Mouse (Mus musculus) CD4-positive helper T cell, adult 2 months (primary cell): ENCODE data around the gene Lmo4.

Experiments
- DNase-seq: peaks from one replicate; pipeline ENCODE4 v3.0.0-alpha.2; 2012; ENCODE audit warnings: low read depth, missing footprints, low spot score

Lmo4 gene

DNA sequence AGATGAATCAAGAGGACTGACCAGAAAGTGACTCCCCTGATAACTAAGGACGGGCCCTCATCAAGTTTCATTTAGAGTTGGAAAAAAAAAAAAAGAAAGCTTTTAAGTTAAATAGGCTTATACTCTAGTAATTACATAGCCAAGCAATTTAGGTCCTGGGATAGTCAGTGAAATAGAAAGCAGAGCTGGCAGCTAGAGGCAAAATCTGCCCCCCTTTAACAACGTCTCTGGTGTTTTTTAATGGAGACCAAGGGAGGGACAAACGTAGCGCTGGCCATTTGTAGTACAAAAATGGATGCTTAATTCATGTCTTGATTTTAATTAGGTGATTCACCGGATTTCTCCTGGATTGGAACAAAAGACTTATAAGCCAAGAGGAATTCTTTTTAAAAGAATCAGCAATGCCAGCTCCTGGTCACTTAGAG is 1.0 kb downstream of the Lmo4 start:
- peak; percentile 13 for DNase-seq

DNA sequence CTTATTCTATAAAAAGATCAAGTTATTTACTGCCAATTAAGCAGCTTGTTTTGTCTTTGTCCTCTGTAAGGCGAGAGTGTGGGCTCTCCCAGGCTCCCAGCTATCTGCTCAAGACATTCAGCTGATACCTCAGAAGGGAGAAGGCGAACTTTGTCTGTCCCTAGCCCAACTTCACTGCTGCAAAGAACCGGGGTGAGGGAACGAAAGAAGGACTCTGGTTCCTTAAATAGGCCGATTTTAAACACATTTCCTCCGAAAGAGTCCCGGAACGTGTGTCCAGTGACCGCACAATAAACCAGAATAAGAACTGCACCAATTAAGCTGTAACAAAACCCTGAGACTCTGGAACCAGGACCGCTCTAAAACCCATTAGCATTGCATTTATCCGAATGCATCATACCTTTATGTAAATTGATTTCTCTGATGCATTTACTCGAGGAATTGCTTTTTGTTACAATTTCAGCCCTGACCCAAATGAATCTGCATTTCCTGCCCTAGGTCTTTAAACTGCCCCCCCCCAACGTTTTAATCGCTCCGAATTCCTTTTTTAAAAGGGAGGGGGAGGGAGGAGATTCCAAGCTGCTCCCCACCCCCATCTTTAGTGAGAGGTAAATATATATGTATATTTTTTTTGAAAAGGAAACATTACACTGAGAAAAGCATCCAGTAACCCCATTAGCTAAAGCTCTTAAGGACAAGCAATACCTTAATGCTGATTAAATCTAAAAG is 1.6 kb downstream of the Lmo4 start:
- DNase-seq = peak; percentile 24

DNA sequence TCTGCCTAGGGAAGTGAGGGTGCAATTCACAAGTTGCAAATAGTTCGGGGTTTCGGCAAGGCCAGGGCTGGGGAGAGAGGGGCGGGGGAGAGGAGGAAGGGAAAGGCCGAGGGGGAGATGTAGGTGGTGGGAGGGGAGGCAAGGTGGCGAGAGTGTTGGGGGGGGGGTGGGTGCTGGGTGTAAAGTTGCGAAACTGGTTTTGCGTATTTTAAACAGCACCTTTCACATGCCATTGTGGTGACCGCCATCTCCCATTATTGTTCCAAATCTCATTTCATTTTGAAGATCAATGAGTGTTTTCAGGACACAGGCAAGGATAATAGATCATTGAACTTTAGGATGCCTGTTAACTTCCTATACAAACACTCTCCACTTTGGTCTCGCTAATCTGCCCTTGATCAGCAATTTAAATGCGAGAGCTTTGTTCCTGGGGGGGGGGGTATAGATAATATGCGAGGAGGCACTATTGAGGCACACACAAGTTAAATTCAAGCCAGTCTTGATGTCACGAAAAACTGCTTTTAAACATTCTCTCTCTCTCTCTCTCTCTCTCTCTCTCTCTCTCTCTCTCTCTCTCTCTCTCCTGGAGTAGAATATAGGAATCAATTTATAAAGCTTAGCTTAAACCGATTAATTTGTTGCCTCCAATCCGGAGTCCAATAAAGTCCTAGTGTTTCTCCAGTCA is 2.3 kb downstream of the Lmo4 start:
- DNase-seq = peak; percentile 30

DNA sequence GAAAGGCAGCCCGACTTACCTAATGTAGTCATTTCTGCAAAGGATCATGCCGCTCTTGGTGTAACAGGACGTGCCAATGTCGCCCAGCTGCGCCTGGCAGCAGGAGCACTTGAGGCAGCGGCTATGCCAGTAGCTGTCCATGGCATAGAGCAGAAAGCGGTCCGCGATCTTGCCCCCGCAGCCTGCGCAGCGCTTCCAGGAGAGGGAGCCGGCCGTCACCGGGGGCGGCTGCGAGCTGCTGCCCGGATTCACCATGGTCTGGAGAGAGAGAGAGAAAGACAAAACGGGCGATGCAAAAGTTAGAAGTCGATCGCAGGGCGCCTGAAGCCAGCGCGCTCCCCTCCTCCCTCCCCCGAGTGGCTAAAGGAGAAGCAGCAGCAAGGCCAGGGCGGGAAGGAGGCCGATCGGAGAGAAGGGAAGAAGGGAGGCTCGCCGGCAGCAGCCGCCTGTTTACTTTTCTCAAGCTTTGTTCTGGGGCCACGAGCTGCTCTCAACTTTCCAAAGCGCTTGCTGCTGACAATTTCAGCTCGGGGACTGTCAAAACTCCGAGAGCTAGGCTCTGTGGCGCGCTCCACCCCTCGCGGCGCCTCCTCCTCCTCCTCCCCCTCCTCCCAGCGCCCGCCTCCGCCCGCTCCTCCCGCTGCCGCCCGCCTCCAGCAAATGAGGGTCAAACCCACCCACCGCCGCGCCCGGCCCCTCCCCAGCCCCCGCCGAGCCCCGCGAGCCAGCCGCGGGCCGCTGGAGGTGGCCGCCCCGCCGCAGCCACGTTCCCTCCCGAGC is 3.0 kb downstream of the Lmo4 start:
- peak; percentile 74 for DNase-seq

DNA sequence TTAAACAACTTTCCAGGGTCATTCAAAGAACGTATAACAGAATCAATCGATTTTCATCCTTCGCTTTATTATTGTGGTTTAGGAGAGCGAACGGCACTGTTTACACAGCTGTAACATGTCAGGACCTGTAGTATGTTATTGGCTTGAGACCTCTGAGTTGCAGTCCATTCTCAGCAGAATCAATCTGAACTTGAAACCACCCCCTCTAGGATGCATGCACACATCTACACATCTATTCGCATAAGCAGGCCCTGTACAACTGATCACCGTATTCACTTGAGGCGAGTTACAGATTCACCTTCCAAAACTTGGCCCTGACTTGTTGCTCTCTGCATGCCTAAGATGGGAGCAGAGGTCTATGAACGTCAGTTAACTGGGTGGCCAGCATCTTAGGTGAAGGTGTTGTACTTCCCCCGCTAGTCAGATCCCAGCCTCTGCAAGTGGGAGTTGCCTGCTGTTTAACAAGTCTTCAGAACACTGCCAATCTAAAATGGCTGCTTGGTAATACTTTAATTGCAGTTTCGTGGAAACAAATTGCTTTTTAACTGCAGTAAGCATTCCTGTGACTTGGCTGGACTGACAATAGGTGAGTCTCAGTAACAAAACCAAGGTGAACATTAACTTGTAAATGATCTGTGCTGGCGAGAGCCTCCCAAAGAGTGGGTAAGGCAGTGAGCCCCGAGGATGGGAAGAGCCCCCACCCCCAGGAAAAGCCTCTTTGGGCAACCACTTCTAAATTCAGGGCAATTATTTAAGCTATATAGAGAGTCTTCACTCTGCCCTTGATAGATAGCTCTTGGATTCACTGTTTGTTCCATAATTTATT is 19.5 kb downstream of the Lmo4 start:
- DNase-seq = no peak

- DNase-seq = no peak
These were observed 20.1 kb downstream of the Lmo4 start for GRCm38 (mm10) chr3:144184918-144185317.

- no peak for DNase-seq
These were observed 22.8 kb downstream of the Lmo4 start for GRCm38 (mm10) chr3:144182229-144182628.

GRCm38 (mm10) chr3:144178937-144179336 is 26.1 kb downstream of the Lmo4 start:
- DNase-seq = no peak

GRCm38 (mm10) chr3:144173866-144174588 is 31.0 kb downstream of the Lmo4 start:
- no peak for DNase-seq

GRCm38 (mm10) chr3:144173138-144173537 is 31.9 kb downstream of the Lmo4 start:
- DNase-seq = no peak

GRCm38 (mm10) chr3:144171749-144172148 is 33.3 kb downstream of the Lmo4 start:
- DNase-seq = no peak

- DNase-seq = no peak
These were observed 34.5 kb downstream of the Lmo4 start for GRCm38 (mm10) chr3:144170539-144170938.

GRCm38 (mm10) chr3:144166439-144167155 is 38.4 kb downstream of the Lmo4 start:
- no peak for DNase-seq

DNA sequence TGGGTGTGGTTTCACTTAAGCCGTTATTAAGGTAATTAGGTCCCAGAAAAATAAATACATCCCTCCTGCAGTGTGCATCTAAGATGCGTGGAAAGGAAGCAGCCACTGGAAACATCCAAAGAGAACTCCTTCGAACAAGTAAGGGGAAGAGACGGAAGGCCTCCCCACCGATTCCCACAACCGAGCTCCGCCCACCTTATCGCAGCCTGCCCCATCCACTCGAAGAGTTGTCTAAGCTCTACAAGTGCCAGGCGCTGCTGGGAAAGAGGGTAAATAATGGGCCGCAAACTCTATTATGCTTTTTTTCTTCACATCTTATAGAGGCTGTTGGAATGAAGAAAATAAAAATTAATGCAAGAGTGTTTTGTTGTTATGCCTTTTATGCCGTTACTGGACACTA is 39.6 kb downstream of the Lmo4 start:
- no peak for DNase-seq

- no peak for DNase-seq
These were observed 40.2 kb downstream of the Lmo4 start for GRCm38 (mm10) chr3:144164665-144165385.

DNA sequence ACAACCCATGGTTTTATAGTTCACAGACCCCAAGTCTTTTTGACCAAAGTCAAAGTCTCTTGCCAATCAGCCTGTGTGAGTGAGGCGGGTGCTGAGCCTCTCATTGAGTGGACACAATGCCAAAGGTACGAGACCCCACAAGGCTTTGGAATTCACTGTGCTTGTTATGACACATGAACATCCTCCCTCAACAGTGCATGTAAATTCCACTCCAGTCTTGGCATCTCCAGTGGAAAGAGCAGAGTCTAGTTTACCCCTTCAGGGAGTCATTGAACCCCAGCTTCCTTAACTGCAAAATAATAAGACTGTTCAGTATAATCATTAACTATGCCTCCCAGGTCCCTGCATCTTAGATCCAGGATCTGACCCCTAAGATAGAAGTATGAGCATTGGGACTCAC is 41.3 kb downstream of the Lmo4 start:
- no peak for DNase-seq

- no peak for DNase-seq
These were observed 42.9 kb downstream of the Lmo4 start for GRCm38 (mm10) chr3:144162156-144162555.

DNA sequence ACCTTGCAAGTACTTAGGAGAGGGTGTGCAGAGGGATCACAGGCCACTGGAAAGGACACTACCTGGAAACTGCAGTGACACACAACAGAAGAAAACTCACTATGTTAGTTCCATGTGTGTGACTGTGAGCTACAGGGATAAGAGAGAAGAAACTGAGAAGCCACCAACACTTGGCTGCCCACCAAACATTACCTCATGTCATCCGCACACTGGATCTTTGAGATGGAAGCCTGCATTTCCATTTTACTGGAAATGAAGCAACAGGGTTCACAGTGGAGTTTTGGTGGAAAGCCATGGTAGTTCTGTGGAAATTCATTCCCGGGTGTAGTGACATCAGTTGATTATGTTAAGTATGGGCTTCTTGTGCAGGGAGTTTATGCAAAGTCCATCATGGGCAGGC is 43.8 kb downstream of the Lmo4 start:
- no peak for DNase-seq

DNA sequence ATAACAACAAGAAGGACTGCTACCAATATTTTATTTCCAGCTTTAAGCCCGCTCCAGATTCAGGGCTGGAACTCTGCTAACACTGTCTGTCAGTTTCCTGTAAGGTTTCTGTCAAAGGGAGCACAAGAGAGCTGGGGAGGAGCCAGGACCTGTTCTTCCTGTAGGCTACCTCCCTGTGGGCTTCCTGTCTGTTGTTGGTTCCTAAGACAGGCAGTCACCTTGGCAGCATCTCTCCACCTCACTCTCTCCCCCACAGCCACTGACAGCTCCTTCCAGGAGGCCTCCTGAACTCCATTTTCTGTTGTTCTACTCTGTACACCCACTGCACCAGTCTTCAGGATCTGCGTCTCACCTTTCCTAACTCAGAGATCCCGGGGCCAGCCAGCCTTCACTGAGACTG is 49.3 kb downstream of the Lmo4 start:
- DNase-seq = peak; percentile 33

DNA sequence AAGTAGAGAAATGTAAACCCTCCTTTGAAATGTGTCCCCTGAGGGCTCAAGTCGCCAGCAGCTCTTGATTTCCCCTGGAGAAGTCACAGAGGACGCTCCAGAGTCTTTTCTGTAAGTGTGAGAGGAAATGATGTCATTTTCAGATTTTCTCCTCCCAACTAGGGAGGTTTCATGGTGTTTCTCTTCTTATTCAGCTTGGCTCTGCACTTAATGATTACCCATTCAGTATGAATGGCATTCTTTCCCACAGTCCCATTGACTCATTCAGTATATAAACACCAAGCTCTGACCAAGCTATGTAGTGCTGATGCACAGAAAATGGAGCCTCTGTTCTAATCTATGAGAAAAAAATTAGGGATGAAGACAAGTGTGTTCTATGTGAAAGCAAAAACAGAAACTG is 51.6 kb downstream of the Lmo4 start:
- no peak for DNase-seq
